Mouse (Mus musculus) cerebellum, adult 9-11 months (tissue): ENCODE measurements around the gene Cacng7.
A peak's percentile ranks its signal among the peaks of the same experiment; 100 is the strongest.
"Not testable (repeated sequence)": the region's sequence is repeated elsewhere in the genome, so short reads cannot be mapped to it uniquely, and the experiment has no call there.

ENCODE experiments used
- DNase-seq: peaks from one replicate; pipeline ENCODE4 v3.0.0; 2022

Cacng7 gene

GRCm38 (mm10) chr7:3391809-3392208 lies 59.1 kb downstream of the Cacng7 start:
- peak; percentile 44 for DNase-seq

DNA sequence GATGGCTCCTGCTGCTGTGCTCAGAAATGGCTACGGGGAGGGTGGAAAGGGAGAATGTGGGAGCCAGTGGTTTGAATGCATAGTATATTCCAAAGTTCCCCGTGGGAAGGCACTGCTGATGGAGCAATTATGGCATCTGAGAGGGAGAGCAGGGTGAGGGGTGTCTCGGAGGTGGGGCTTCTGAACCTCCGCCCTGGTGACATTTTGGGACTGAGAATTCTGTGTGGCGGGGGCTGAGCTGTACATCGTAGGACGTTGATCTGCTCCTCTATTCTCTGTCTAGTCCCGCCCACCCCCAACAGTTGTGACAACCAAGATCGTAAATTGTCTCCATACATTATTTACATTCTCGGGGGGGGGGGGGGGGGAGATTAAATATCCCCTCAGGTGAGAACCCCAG lies 64.6 kb downstream of the Cacng7 start:
- DNase-seq: no peak

GRCm38 (mm10) chr7:3397797-3398196 lies 65.0 kb downstream of the Cacng7 start:
- no peak for DNase-seq

DNA sequence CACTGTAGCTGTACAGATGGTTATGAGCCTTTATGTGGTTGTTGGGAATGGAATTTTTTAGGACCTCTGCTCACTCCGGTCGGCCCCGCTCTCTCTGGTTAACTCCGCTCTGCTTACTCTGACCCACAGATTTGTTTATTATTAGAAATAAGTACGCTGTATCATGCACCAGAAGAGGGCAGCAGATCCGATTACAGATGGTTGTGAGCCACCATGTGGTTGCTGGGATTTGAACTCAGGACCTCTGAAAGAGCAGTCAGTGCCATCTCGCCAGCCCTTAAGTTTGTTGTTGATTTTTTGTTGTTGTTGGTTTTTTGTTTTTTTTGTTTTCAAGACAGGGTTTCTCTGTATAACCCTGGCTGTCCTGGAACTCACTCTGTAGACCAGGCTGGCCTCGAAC lies 65.6 kb downstream of the Cacng7 start:
- not testable (repeated sequence) for DNase-seq

DNA sequence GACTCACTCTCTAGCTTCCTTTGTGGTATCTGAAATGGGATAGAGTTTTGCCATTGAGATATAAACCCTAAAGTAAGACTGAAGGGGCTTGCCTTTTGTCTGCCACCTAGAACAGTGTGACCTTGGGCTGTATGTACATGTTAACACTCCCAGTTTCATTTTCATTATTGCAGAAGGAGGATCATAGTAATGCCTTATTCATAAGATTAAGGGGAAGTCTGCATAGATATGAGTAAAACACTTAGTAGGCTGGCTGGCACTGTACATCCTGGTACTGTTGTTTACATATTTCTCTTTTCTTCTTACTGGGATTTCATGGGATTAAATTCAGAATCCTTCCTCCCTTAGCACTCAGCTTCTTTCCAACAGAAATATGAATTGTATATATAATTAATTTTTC lies 67.2 kb downstream of the Cacng7 start:
- no peak for DNase-seq

DNA sequence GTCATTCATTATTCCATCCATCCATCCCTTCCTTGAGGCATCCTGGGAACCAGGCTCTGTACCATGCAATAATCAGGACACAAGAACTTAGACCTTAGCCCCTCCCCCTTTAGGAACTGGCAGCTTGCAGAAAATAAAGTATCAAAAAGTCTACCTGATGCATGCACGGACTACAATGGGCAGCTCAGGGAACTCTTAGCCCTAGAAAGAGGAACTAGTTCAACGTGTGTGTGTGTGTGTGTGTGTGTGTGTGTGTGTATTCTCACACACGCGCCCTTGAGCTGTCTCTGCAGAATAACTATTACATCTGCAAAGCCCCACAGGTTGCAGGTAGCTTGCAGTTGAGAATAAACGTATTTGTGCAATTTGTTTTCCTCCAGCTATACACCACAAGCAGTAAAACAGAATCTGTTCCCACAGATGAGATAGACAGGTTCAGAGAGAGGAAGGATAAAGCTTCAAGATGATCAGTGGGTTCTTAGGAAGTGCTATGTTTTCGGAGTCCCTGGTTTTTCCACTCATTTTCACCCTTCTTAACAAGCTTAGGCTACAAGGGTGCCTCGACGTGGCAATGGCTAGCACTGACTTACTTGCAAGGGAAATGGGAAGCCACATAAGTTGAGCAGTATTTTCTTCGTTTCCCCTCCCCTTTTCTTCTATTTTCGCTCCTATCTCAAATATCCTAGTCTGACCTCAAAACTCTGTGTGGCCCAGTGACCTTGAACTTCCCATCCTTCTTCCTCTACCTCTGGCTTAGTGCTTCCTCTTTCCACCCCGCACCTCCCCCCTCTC lies 77.2 kb downstream of the Cacng7 start:
- DNase-seq: no peak

DNA sequence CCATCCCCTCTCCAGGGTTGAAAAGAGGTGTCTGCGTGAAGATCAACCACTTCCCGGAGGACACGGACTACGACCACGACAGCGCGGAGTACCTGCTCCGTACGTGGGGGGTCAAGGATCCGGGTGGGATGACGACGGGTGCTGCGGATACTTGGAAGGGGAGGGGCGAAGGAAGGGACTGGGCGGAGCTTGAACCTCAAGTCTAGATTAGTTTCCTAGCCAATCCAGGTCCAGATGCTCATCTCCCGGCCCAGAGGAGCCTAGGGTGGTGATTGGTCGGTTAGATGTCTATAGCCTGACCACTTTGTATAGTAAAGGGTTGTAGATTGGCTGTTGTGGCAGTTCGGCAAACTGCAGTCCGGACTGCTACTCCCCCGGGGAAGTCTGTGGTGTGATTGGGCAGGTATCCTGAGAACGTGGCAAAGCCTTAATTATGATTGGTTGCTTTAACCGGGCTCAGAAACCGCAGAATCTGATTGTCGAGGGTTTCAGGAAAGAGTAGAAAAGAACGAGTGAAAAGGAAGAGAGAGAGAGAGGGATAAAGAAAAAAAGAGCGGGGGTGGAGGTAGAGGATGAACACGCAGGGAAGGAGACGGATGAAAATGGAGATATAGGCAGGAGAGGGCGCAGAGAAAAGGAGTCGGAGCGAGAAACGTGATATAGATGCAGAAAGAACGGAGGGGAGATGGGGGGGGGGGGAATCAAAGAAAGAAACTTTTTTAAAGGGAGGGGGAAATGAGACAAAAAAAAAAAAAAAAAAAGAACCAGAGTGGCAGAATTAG lies 78.6 kb downstream of the Cacng7 start:
- peak; percentile 72 for DNase-seq

GRCm38 (mm10) chr7:3412036-3412435 lies 79.3 kb downstream of the Cacng7 start:
- DNase-seq: peak; percentile 41

DNA sequence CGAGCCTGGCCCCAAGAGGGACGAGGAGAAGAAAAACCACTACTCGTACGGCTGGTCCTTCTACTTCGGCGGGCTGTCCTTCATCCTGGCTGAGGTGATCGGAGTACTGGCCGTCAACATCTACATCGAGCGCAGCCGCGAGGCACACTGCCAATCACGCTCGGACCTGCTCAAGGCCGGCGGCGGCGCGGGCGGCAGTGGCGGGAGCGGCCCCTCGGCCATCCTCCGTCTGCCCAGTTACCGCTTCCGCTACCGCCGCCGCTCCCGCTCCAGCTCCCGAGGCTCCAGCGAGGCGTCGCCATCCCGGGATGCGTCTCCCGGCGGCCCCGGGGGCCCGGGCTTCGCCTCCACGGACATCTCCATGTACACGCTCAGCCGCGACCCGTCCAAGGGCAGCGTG lies 82.1 kb downstream of the Cacng7 start:
- DNase-seq: peak; percentile 45

DNA sequence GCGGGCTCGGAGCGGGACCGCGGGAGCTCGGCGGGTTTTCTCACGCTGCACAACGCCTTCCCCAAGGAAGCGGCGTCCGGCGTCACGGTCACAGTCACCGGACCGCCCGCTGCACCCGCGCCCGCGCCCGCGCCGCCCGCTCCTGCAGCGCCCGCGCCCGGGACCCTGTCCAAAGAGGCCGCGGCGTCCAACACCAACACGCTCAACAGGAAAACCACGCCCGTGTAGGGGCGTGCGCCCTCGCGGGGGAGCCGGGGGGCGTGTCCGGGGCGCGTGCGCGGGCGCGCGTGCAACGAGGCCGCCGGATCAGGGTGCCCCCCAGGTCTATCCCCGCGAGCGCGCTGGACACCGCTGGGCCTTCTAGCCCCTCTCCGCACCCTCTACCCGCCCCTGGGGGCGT lies 82.6 kb downstream of the Cacng7 start:
- DNase-seq: peak; percentile 48
